Mouse (Mus musculus): Measurements from ENCODE around the gene Olfr1132. TPM values are rescaled to one million over a fixed set of nuclear protein-coding genes. Genes with fewer than 3 reads are reported as not detected.

The Olfr1132 gene
- polyA plus RNA-seq (2017; shearing (Covaris generic)), result not detected

DNA sequence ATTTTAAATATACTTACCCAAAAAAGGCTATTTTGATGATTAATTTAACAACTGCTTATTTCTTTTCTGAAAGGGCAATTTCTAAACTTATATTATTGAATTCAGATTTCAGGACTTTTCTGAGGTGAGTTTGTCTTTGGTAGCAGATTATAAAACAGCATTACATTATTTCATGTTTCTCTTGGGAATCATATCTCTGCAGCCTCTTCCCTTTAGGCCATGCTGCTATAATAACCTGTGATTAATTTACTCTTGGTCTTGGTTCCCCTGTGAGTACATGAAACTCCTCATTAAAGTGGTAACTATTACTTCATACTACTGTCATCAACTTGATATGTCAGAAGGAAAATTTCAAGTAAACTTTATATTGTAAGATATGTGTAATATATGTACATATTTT lies at the start of gene Olfr1132:
TSS of gene Olfr1132 (minus strand) at position 101 of the 400 bp plus-strand sequence.

DNA sequence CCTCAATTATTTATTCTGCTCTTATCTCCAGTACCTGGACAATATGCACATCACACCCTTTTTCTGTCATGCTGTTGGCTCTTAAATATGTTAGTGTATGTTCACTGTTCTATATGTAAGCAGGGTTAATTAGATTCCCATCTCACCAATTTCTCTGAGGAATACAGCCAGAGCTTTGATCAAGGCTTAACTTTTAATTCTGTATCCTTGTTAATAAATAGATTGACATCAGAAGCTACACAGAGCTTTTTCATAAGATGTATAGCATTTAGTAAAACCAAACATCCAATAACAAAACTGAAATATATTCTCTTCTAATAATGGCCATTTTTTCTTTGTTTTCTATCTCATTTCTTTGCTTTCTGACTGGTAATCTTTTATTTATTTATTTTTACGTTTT lies 36.2 kb upstream of the Olfr1132 start, which contains the start of gene Olfr1135:
TSS of gene Olfr1135 (minus strand) at position 101 of the 400 bp plus-strand sequence.

GRCm38 (mm10) chr2:87658360-87658759 lies 21.0 kb upstream of the Olfr1132 start, which contains the start of gene Olfr1134:
Gene Olfr1134, minus strand, starts transcription at chr2:87658460.

GRCm38 (mm10) chr2:87647274-87647673 lies 9.9 kb upstream of the Olfr1132 start, which contains the start of gene Olfr1133:
Gene Olfr1133, minus strand, starts transcription at chr2:87647374.

DNA sequence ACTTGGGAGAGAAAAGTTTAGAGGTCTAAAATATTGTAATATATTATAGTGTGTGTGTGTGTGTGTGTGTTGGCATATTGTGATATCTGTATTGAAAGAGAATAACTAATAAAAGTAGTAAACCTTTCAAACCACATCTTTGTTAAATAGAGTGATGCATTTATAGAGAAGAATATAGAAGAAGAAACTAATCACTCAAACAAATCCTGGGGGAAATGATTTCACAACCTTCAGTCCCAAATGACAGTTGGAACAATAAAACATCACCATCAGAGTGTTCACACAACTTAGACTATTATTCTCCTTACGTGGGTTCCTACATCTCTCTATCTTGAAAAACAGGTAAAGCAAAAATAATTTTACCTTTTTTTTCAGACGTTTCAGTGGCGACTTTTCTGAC lies 10.5 kb downstream of the Olfr1132 start, which contains the start of gene Olfr1131:
TSS of gene Olfr1131 (plus strand) at position 301 of the 400 bp plus-strand sequence.

GRCm38 (mm10) chr2:87605912-87606311 lies 31.4 kb downstream of the Olfr1132 start, which contains the start of gene Olfr1130:
Gene Olfr1130, plus strand, starts transcription at chr2:87606212.

Other genes starting within 250 kb of the Olfr1132 start
- not detected for gene Olfr1123, start 220.9 kb downstream of the Olfr1132 start, polyA plus RNA-seq (2017; shearing (Covaris generic))
- not detected for gene Olfr1124, start 207.3 kb downstream of the Olfr1132 start, polyA plus RNA-seq (2017; shearing (Covaris generic))
- not detected for gene Olfr1126, start 183.6 kb downstream of the Olfr1132 start, polyA plus RNA-seq (2017; shearing (Covaris generic))
- not detected for gene Pramel7, start 140.4 kb downstream of the Olfr1132 start, polyA plus RNA-seq (2017; shearing (Covaris generic))
- not detected for gene Pramel6, start 131.0 kb downstream of the Olfr1132 start, polyA plus RNA-seq (2017; shearing (Covaris generic))
- gene Olfr153, start 105.7 kb downstream of the Olfr1132 start, polyA plus RNA-seq (2017; shearing (Covaris generic)), result not detected
- gene Olfr1128, start 92.0 kb downstream of the Olfr1132 start, polyA plus RNA-seq (2017; shearing (Covaris generic)), result not detected
- not detected for gene Olfr1129, start 63.6 kb downstream of the Olfr1132 start, polyA plus RNA-seq (2017; shearing (Covaris generic))
- gene Olfr1130, start 31.3 kb downstream of the Olfr1132 start, polyA plus RNA-seq (2017; shearing (Covaris generic)), result not detected
- not detected for gene Olfr1131, start 10.4 kb downstream of the Olfr1132 start, polyA plus RNA-seq (2017; shearing (Covaris generic))
- not detected for gene Olfr1133, start 9.8 kb upstream of the Olfr1132 start, polyA plus RNA-seq (2017; shearing (Covaris generic))
- gene Olfr1134, start 20.9 kb upstream of the Olfr1132 start, polyA plus RNA-seq (2017; shearing (Covaris generic)), result not detected
- gene Olfr1135, start 36.1 kb upstream of the Olfr1132 start, polyA plus RNA-seq (2017; shearing (Covaris generic)), result not detected
- not detected for gene Olfr1136, start 56.4 kb upstream of the Olfr1132 start, polyA plus RNA-seq (2017; shearing (Covaris generic))
- not detected for gene Olfr1137, start 75.6 kb upstream of the Olfr1132 start, polyA plus RNA-seq (2017; shearing (Covaris generic))
- gene Olfr1138, start 102.4 kb upstream of the Olfr1132 start, polyA plus RNA-seq (2017; shearing (Covaris generic)), result not detected
- not detected for gene Olfr1140, start 106.2 kb upstream of the Olfr1132 start, polyA plus RNA-seq (2017; shearing (Covaris generic))
- gene Olfr1141, start 116.5 kb upstream of the Olfr1132 start, polyA plus RNA-seq (2017; shearing (Covaris generic)), result not detected
- gene Olfr152, start 141.9 kb upstream of the Olfr1132 start, polyA plus RNA-seq (2017; shearing (Covaris generic)), result not detected
- gene Olfr1143, start 163.1 kb upstream of the Olfr1132 start, polyA plus RNA-seq (2017; shearing (Covaris generic)), result not detected
- gene Olfr1145, start 172.3 kb upstream of the Olfr1132 start, polyA plus RNA-seq (2017; shearing (Covaris generic)), result not detected
- not detected for gene Olfr1148, start 193.0 kb upstream of the Olfr1132 start, polyA plus RNA-seq (2017; shearing (Covaris generic))
- gene Olfr1150-ps1, start 206.5 kb upstream of the Olfr1132 start, polyA plus RNA-seq (2017; shearing (Covaris generic)), result not detected
- not detected for gene Olfr1151, start 218.3 kb upstream of the Olfr1132 start, polyA plus RNA-seq (2017; shearing (Covaris generic))
- gene Olfr1152, start 229.0 kb upstream of the Olfr1132 start, polyA plus RNA-seq (2017; shearing (Covaris generic)), result not detected

All from inflammation-experienced regulatory T-cells, adult 16 weeks (primary cell).